Mouse (Mus musculus) neural tube, embryonic 10.5 days (tissue): ENCODE results near the gene Mfsd8.
"Not testable (repeated sequence)": the region's sequence is repeated elsewhere in the genome, so short reads cannot be mapped to it uniquely, and the experiment has no call there.

Experiments used
- DNase-seq: peaks from one replicate; pipeline ENCODE4 v3.0.0-alpha.2; 2017; ENCODE audit warnings: low spot score; ENCODE audit errors: extremely low spot score

Gene Mfsd8

GRCm38 (mm10) chr3:40846473-40846956 lies at the start of gene Mfsd8:
Mfsd8 (minus strand) TSS chr3:40846886.
- DNase-seq: peak; percentile 97

DNA sequence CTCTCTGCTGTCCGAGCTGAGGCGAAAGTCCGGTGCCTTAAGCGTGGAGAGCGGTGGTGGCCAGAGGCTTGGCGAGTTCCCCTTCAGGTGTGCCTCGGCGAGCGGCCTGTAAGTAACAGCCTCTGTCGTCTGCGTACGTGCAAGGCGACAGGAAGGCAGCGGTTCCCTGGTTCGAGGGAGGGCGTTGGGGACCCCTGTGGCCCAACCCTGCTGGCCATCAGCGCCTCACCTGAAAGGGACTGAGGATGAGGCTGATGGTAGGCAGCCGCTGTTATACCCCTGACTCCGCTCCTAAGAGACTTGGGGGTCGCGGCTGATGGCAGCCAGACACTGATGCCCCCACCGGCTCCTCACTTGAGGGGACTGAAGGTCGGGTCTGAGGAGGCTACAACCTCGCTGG lies 47.6 kb upstream of the Mfsd8 start:
- peak; percentile 41 for DNase-seq

DNA sequence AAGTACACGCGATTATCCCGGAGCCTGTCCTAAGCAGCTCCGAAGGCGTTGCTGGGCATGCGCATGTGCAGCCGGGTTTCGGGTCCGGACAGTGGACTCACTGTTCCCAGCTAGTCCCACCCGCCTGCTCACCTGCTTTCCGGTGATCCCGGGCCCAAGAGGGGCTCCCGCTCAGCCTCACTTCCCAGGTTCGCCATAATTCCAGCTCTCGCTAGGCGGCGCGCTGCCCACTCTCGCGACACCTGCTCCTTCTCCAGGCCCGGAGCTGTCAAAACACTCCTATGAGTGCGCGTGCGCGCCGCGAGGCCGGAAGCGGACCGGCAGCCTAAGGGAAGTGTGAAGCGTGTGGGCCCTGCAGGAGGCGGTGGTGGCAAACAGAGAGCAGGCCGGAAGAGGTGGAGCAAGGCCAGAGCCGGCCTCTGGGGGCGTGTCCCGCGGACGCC lies 47.2 kb upstream of the Mfsd8 start:
- DNase-seq: peak; percentile 99

- not testable (repeated sequence) for DNase-seq
Observed at GRCm38 (mm10) chr3:40853123-40853738, 6.5 kb upstream of the Mfsd8 start.

GRCm38 (mm10) chr3:40847936-40848335 lies 1.2 kb upstream of the Mfsd8 start:
- DNase-seq: not testable (repeated sequence)

DNA sequence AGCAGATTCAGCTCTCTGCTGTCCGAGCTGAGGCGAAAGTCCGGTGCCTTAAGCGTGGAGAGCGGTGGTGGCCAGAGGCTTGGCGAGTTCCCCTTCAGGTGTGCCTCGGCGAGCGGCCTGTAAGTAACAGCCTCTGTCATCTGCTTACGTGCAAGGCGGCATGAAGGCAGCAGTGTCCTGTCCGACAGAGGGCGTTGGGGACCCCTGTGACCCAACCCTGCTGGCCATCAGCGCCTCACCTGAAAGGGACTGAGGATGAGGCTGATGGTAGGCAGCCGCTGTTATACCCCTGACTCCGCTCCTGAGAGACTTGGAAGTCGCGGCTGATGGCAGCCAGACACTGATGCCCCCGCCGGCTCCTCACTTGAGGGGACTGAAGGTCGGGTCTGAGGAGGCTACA lies 332 bp upstream of the Mfsd8 start:
- peak; percentile 53 for DNase-seq

- not testable (repeated sequence) for DNase-seq
Observed at GRCm38 (mm10) chr3:40846957-40847017, 101 bp upstream of the Mfsd8 start, which contains the start of gene Abhd18. Abhd18 (plus strand) TSS chr3:40846970.

DNA sequence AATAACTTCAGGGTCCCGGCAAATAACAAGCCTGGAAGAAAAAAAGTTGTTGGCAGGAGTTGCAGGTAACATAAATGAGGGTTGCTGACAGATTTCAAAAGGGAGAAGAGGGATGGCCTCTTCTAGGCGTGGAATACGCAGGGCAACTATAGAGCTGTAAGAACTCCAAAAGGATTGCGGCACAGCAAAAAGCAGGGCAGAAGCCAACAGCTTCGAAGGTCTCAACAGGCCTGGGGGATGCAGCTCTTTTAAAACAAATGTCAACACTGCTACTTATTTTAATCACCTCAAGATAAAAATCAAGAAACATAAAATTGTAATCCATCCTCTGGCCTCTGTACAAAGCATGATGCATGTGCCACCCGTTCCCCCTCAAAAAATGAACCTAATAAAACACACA lies 1.2 kb downstream of the Mfsd8 start:
- not testable (repeated sequence) for DNase-seq

GRCm38 (mm10) chr3:40813275-40813674 lies 33.4 kb downstream of the Mfsd8 start:
- no peak for DNase-seq

DNA sequence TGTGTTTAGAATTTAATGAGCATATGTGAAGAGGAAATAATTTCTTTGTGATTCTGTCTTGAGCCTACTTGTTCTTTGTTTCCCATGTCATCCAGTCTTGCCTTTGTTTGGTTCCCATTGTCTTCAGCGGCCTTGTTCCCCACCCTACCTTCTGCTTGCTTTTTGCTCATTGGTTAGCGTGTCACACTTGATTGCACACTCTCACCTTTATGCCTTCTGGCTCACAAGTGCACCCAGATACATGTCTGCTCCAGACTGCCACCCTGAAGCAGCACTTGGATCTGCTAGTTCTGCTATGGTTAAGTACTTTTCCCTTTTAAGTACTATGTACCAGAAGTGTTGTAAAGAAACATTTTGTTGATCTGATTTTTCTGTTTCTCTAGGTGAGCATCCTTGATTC lies 36.8 kb downstream of the Mfsd8 start:
- DNase-seq: no peak

DNA sequence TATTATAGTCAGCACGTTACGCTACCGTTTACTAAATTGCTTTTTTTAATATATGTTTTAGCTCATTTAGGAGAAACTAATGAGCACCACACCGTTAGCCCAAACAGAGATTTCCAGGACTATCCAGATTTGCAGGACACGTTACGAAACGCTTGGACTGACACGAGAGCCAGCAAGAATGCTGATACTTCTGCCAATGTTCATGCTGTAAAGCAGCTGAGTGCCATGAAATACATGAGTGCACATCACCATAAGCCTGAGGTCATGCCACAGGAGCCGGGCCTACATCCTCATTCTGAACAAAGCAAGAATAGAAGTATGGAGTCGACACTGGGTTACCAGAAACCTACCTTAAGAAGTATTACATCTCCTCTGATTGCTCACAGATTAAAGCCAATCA lies 38.0 kb downstream of the Mfsd8 start:
- no peak for DNase-seq

DNA sequence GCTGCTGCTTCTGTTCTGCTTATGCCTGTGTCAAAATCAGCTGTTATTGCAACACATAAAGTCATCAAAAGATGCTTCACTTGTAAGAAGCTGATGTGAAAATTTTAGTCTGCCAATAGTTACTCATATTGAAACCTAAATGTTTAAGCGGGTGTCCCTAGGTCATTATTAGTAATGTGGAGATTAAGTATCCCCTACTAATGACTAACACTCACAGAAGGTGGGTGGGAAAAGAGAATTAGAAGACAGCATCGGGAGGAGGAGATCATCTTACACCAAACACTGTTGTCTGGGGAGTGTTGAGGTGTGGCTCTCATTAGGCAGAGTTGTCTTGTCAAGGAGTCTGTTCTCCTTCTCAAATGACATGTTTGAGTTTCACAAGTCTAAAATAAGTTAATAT lies 39.8 kb downstream of the Mfsd8 start:
- no peak for DNase-seq

- no peak for DNase-seq
Observed at GRCm38 (mm10) chr3:40800373-40800823, 46.3 kb downstream of the Mfsd8 start.

- DNase-seq: peak; percentile 96
Observed at GRCm38 (mm10) chr3:40799530-40800372, 46.9 kb downstream of the Mfsd8 start, which contains the start of gene Plk4. Plk4 (plus strand) TSS chr3:40800019.

- peak; percentile 42 for DNase-seq
Observed at GRCm38 (mm10) chr3:40798500-40798899, 48.2 kb downstream of the Mfsd8 start.

DNA sequence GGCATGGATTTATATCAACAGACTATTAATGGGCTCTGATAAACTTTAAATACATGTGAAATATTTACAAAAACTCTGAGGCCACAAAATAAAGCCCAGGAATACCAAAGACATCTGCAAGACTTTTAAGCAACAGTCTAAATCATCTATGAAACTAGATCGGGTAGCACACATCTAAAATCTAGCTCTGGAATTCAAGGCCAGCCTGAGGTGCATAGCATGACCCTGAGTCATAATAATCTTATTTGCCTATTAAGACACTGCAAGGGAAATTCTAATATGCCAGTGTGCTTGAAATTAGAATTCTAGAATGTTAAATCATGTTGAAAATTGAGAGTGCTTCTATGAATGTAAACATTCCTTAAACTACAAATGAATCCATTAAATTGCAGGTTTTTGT lies 48.6 kb downstream of the Mfsd8 start:
- DNase-seq: no peak

DNA sequence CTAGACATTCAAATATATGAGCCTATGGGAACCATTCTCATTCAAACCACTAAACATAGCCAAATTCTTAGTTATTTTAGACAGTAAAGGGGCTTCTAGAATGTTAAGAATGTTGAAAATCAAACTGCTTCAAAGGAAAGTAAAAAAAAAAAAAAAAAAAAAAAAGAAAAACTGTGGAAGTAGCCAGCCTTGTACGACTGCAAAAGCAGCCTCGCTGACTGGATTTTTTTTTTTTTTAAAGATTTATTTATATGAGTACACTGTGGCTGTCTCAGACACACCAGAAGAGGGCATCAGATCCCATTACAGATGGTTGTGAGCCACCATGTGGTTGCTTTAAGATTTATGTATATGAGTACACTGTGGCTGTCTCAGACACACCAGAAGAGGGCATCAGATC lies 52.9 kb downstream of the Mfsd8 start:
- DNase-seq: no peak
